Mouse (Mus musculus): Measurements from ENCODE around the gene Pacrg. TPM values are rescaled to one million over a fixed set of nuclear protein-coding genes. Genes with fewer than 3 reads are reported as not detected.

Gene Pacrg
- polyA plus RNA-seq, 1 experiment from 2014 or later = 0.89 TPM

- H3K9ac ChIP-seq (ENCODE audit: low read length) = no peak overlapping the region
- no peak overlapping the region for H3K4me3 ChIP-seq (ENCODE audit: low read depth, low read length)
- no peaks in the 10 kb centered on the region for H3K9me3 ChIP-seq (ENCODE audit: control insufficient read depth, low read length)
- no peaks in the 10 kb centered on the region for H3K4me1 ChIP-seq (replicated peaks; ENCODE audit: control insufficient read depth, insufficient read depth)
- no peak for TF ChIP-seq EP300 (optimal IDR thresholded peaks at IDR 0.05)
- no peak for TF ChIP-seq CTCF (IDR thresholded peaks at IDR 0.05; ENCODE audit: low read depth)
- no peak overlapping the region for H3K27ac ChIP-seq (replicated peaks)
- 88% methylated on average over 16 of the region's 16 CpGs for WGBS
- ATAC-seq (ENCODE audit: low FRiP score, low TSS enrichment) = no peak
- no peaks in the 10 kb centered on the region for H3K36me3 ChIP-seq (ENCODE audit: control insufficient read depth, insufficient read depth, low read length)
- no peak overlapping the region for H3K4me2 ChIP-seq (replicated peaks; ENCODE audit: low read depth)
- DNase-seq (ENCODE audit: low spot score) = no peak
- no peaks in the 10 kb centered on the region for H3K27me3 ChIP-seq (ENCODE audit: control insufficient read depth, insufficient read depth, low read length)
Observed at GRCm38 (mm10) chr17:10552295-10553056, 287.6 kb downstream of the Pacrg start.

GRCm38 (mm10) chr17:10550781-10551520 is 289.2 kb downstream of the Pacrg start:
- Histone ChIP-seq H3K4me2 (replicated peaks; ENCODE audit: low read depth) (no peak overlapping the region), H3K36me3 (ENCODE audit: control insufficient read depth, insufficient read depth, low read length) (no peaks in the 10 kb centered on the region), H3K27ac (replicated peaks) (no peak overlapping the region), H3K4me3 (ENCODE audit: low read depth, low read length) (no peak overlapping the region), H3K4me1 (replicated peaks; ENCODE audit: control insufficient read depth, insufficient read depth) (no peaks in the 10 kb centered on the region), H3K9ac (ENCODE audit: low read length) (no peak overlapping the region), H3K9me3 (ENCODE audit: control insufficient read depth, low read length) (no peaks in the 10 kb centered on the region), H3K27me3 (ENCODE audit: control insufficient read depth, insufficient read depth, low read length) (no peaks in the 10 kb centered on the region)
- no peak for TF ChIP-seq EP300 (optimal IDR thresholded peaks at IDR 0.05)
- no peak for TF ChIP-seq CTCF (IDR thresholded peaks at IDR 0.05; ENCODE audit: low read depth)
- DNase-seq (ENCODE audit: low spot score) = no peak
- 67% methylated on average over 15 of the region's 15 CpGs for WGBS
- no peak for ATAC-seq (ENCODE audit: low FRiP score, low TSS enrichment)

- DNase-seq (ENCODE audit: low spot score) (no peak), ATAC-seq (ENCODE audit: low FRiP score, low TSS enrichment) (no peak)
- Histone ChIP-seq H3K4me2 (replicated peaks; ENCODE audit: low read depth) (no peak overlapping the region), H3K27me3 (ENCODE audit: control insufficient read depth, insufficient read depth, low read length) (no peaks in the 10 kb centered on the region), H3K9ac (ENCODE audit: low read length) (no peak overlapping the region), H3K9me3 (ENCODE audit: control insufficient read depth, low read length) (no peaks in the 10 kb centered on the region), H3K4me3 (ENCODE audit: low read depth, low read length) (no peak overlapping the region), H3K4me1 (replicated peaks; ENCODE audit: control insufficient read depth, insufficient read depth) (no peaks in the 10 kb centered on the region), H3K36me3 (ENCODE audit: control insufficient read depth, insufficient read depth, low read length) (no peaks in the 10 kb centered on the region), H3K27ac (replicated peaks) (no peak overlapping the region)
- 61% methylated on average over 3 of the region's 3 CpGs for WGBS
- TF ChIP-seq CTCF (IDR thresholded peaks at IDR 0.05; ENCODE audit: low read depth) = no peak
- no peak for TF ChIP-seq EP300 (optimal IDR thresholded peaks at IDR 0.05)
Observed at GRCm38 (mm10) chr17:10549825-10550224, 290.3 kb downstream of the Pacrg start.

GRCm38 (mm10) chr17:10548969-10549368 is 291.1 kb downstream of the Pacrg start:
- H3K27me3 ChIP-seq (ENCODE audit: control insufficient read depth, insufficient read depth, low read length) = no peaks in the 10 kb centered on the region
- 95% methylated on average over 4 of the region's 4 CpGs for WGBS
- no peak overlapping the region for H3K4me3 ChIP-seq (ENCODE audit: low read depth, low read length)
- DNase-seq (ENCODE audit: low spot score) = no peak
- no peak for TF ChIP-seq CTCF (IDR thresholded peaks at IDR 0.05; ENCODE audit: low read depth)
- TF ChIP-seq EP300 (optimal IDR thresholded peaks at IDR 0.05) = no peak
- ATAC-seq (ENCODE audit: low FRiP score, low TSS enrichment) = no peak
- no peaks in the 10 kb centered on the region for H3K4me1 ChIP-seq (replicated peaks; ENCODE audit: control insufficient read depth, insufficient read depth)
- no peaks in the 10 kb centered on the region for H3K36me3 ChIP-seq (ENCODE audit: control insufficient read depth, insufficient read depth, low read length)
- no peak overlapping the region for H3K27ac ChIP-seq (replicated peaks)
- H3K9ac ChIP-seq (ENCODE audit: low read length) = no peak overlapping the region
- H3K9me3 ChIP-seq (ENCODE audit: control insufficient read depth, low read length) = no peaks in the 10 kb centered on the region
- no peak overlapping the region for H3K4me2 ChIP-seq (replicated peaks; ENCODE audit: low read depth)

- no peak overlapping the region for H3K4me3 ChIP-seq (ENCODE audit: low read depth, low read length)
- no peak overlapping the region for H3K4me2 ChIP-seq (replicated peaks; ENCODE audit: low read depth)
- H3K9me3 ChIP-seq (ENCODE audit: control insufficient read depth, low read length) = no peaks in the 10 kb centered on the region
- DNase-seq (ENCODE audit: low spot score) (no peak), ATAC-seq (ENCODE audit: low FRiP score, low TSS enrichment) (no peak)
- no peaks in the 10 kb centered on the region for H3K36me3 ChIP-seq (ENCODE audit: control insufficient read depth, insufficient read depth, low read length)
- 83% methylated on average over 2 of the region's 2 CpGs for WGBS
- H3K9ac ChIP-seq (ENCODE audit: low read length) = no peak overlapping the region
- H3K27ac ChIP-seq (replicated peaks) = no peak overlapping the region
- TF ChIP-seq CTCF (IDR thresholded peaks at IDR 0.05; ENCODE audit: low read depth) (no peak), EP300 (optimal IDR thresholded peaks at IDR 0.05) (no peak)
- H3K4me1 ChIP-seq (replicated peaks; ENCODE audit: control insufficient read depth, insufficient read depth) = no peaks in the 10 kb centered on the region
- H3K27me3 ChIP-seq (ENCODE audit: control insufficient read depth, insufficient read depth, low read length) = no peaks in the 10 kb centered on the region
Observed at GRCm38 (mm10) chr17:10540772-10541171, 299.3 kb downstream of the Pacrg start.

- H3K9ac ChIP-seq (ENCODE audit: low read length) = no peak overlapping the region
- ATAC-seq (ENCODE audit: low FRiP score, low TSS enrichment) (no peak), DNase-seq (ENCODE audit: low spot score) (no peak)
- TF ChIP-seq CTCF (IDR thresholded peaks at IDR 0.05; ENCODE audit: low read depth) (no peak), EP300 (optimal IDR thresholded peaks at IDR 0.05) (no peak)
- no peaks in the 10 kb centered on the region for H3K36me3 ChIP-seq (ENCODE audit: control insufficient read depth, insufficient read depth, low read length)
- no peak overlapping the region for H3K4me3 ChIP-seq (ENCODE audit: low read depth, low read length)
- H3K4me1 ChIP-seq (replicated peaks; ENCODE audit: control insufficient read depth, insufficient read depth) = no peaks in the 10 kb centered on the region
- no peak overlapping the region for H3K4me2 ChIP-seq (replicated peaks; ENCODE audit: low read depth)
- H3K27ac ChIP-seq (replicated peaks) = no peak overlapping the region
- WGBS = 48% methylated on average over 8 of the region's 8 CpGs
- no peaks in the 10 kb centered on the region for H3K27me3 ChIP-seq (ENCODE audit: control insufficient read depth, insufficient read depth, low read length)
- no peaks in the 10 kb centered on the region for H3K9me3 ChIP-seq (ENCODE audit: control insufficient read depth, low read length)
Observed at GRCm38 (mm10) chr17:10534206-10534605, 305.9 kb downstream of the Pacrg start.

Measured in stomach, postnatal 0 days (tissue).